Mouse (Mus musculus): ENCODE measurements around the gene Tdrd6. TPM values are rescaled to one million over a fixed set of nuclear protein-coding genes. Genes with fewer than 3 reads are reported as not detected.

The Tdrd6 gene
- polyA plus RNA-seq, 1 experiment = 2.0 TPM

- DNase-seq (ENCODE audit: extremely low spot score in 1 of 2, low spot score in 1 of 2) = no peak
These were observed 8.0 kb downstream of the Tdrd6 start for GRCm38 (mm10) chr17:43622076-43622475.

GRCm38 (mm10) chr17:43619156-43619555 is 10.9 kb downstream of the Tdrd6 start:
- DNase-seq (ENCODE audit: extremely low spot score in 1 of 2, low spot score in 1 of 2) = no peak

GRCm38 (mm10) chr17:43612221-43612620 is 17.9 kb downstream of the Tdrd6 start:
- no peak for DNase-seq (ENCODE audit: extremely low spot score in 1 of 2, low spot score in 1 of 2)

- DNase-seq (ENCODE audit: extremely low spot score in 1 of 2, low spot score in 1 of 2) = peak; percentile 7 to 76
These were observed 18.5 kb downstream of the Tdrd6 start for GRCm38 (mm10) chr17:43611586-43611985.

- peak; percentile 27 to 86 for DNase-seq (ENCODE audit: extremely low spot score in 1 of 2, low spot score in 1 of 2)
These were observed 23.4 kb downstream of the Tdrd6 start for GRCm38 (mm10) chr17:43606704-43607103.

GRCm38 (mm10) chr17:43598706-43599105 is 31.4 kb downstream of the Tdrd6 start:
- peak in 1 of 2 experiments; percentile 20 for DNase-seq (ENCODE audit: extremely low spot score in 1 of 2, low spot score in 1 of 2)

GRCm38 (mm10) chr17:43597742-43598141 is 32.4 kb downstream of the Tdrd6 start:
- DNase-seq (ENCODE audit: extremely low spot score in 1 of 2, low spot score in 1 of 2) = no peak

- DNase-seq (ENCODE audit: extremely low spot score in 1 of 2, low spot score in 1 of 2) = peak; percentile 26 to 70
These were observed 37.5 kb downstream of the Tdrd6 start for GRCm38 (mm10) chr17:43592296-43593291.

- DNase-seq (ENCODE audit: extremely low spot score in 1 of 2, low spot score in 1 of 2) = no peak
These were observed 39.6 kb downstream of the Tdrd6 start for GRCm38 (mm10) chr17:43590531-43590930.

- no peak for DNase-seq (ENCODE audit: extremely low spot score in 1 of 2, low spot score in 1 of 2)
These were observed 40.3 kb downstream of the Tdrd6 start for GRCm38 (mm10) chr17:43589750-43590149.

- no peak for DNase-seq (ENCODE audit: extremely low spot score in 1 of 2, low spot score in 1 of 2)
These were observed 42.8 kb downstream of the Tdrd6 start for GRCm38 (mm10) chr17:43587278-43587677.

GRCm38 (mm10) chr17:43584771-43585170 is 45.3 kb downstream of the Tdrd6 start:
- no peak for DNase-seq (ENCODE audit: extremely low spot score in 1 of 2, low spot score in 1 of 2)

- peak in 1 of 2 experiments; percentile 30 for DNase-seq (ENCODE audit: extremely low spot score in 1 of 2, low spot score in 1 of 2)
These were observed 49.1 kb downstream of the Tdrd6 start for GRCm38 (mm10) chr17:43581012-43581467.

- no peak for DNase-seq (ENCODE audit: extremely low spot score in 1 of 2, low spot score in 1 of 2)
These were observed 49.6 kb downstream of the Tdrd6 start for GRCm38 (mm10) chr17:43580456-43580855.

- DNase-seq (ENCODE audit: extremely low spot score in 1 of 2, low spot score in 1 of 2) = no peak
These were observed 56.5 kb downstream of the Tdrd6 start for GRCm38 (mm10) chr17:43573624-43574073.

- no peak for DNase-seq (ENCODE audit: extremely low spot score in 1 of 2, low spot score in 1 of 2)
These were observed 60.8 kb downstream of the Tdrd6 start for GRCm38 (mm10) chr17:43569287-43569686.

- DNase-seq (ENCODE audit: extremely low spot score in 1 of 2, low spot score in 1 of 2) = peak; percentile 24 to 65
These were observed 61.9 kb downstream of the Tdrd6 start, which contains the start of gene Pla2g7 for GRCm38 (mm10) chr17:43567992-43568888. Pla2g7 (plus strand) TSS chr17:43568098.

- DNase-seq (ENCODE audit: extremely low spot score in 1 of 2, low spot score in 1 of 2) = peak in 1 of 2 experiments; percentile 24
These were observed 62.5 kb downstream of the Tdrd6 start for GRCm38 (mm10) chr17:43567593-43567991.

Measured in frontal cortex, adult 2 months (tissue).